Mouse (Mus musculus): ENCODE measurements around the gene Ophn1. TPM values are rescaled to one million over a fixed set of nuclear protein-coding genes. Genes with fewer than 3 reads are reported as not detected.

The Ophn1 gene
- polyA plus RNA-seq, 1 experiment from 2014 or later: 12.9 TPM

DNA sequence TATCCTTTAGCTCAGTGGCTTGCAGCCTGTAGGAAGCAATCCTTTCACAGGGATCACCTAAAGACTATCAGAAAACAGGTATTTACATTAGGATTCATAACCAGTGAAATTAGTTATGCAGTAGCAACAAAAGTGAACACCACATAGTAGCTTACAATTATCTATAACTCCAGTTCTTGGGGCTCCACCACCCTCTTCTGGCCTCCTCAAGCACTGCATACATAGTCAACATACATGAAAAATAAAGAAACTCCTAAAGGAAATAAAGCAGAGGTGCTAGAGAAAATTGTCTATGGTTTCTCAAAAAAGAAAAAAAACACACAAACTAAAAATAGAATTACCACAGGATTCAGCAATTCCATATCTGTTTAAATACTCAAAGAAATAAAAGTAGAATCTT lies 208.2 kb downstream of the Ophn1 start:
- no peaks in the 10 kb centered on the region for H3K4me1 ChIP-seq (ENCODE audit: control insufficient read depth in 2 of 2, insufficient read depth in 2 of 2, low read length in 2 of 2)
- no peak overlapping the region for H3K4me3 ChIP-seq (ENCODE audit: control insufficient read depth in 1 of 2, insufficient read depth in 1 of 2, low read depth in 1 of 2, low read length in 2 of 2)
- H3K9ac ChIP-seq (ENCODE audit: low read length): no peak overlapping the region
- no peaks in the 10 kb centered on the region for H3K27me3 ChIP-seq (ENCODE audit: control insufficient read depth, insufficient read depth, low read length)
- no peak for ATAC-seq (ENCODE audit: insufficient number of reproducible peaks, insufficient read depth, low FRiP score, low read depth)
- 0 out of 2 replicates have a peak, but pooled peaks cover under 1% of the 10 kb centered on the region for H3K9me3 ChIP-seq (ENCODE audit: control insufficient read depth, low read length)
- H3K4me2 ChIP-seq (ENCODE audit: low read length): no peak overlapping the region
- no peak overlapping the region for H3K27ac ChIP-seq (replicated peaks in 1 of 2; ENCODE audit: control insufficient read depth in 1 of 2, insufficient read depth in 1 of 2, low read depth in 2 of 2, low read length in 2 of 2)
- no peaks in the 10 kb centered on the region for H3K36me3 ChIP-seq (ENCODE audit: control insufficient read depth, insufficient read depth, low read length)

DNA sequence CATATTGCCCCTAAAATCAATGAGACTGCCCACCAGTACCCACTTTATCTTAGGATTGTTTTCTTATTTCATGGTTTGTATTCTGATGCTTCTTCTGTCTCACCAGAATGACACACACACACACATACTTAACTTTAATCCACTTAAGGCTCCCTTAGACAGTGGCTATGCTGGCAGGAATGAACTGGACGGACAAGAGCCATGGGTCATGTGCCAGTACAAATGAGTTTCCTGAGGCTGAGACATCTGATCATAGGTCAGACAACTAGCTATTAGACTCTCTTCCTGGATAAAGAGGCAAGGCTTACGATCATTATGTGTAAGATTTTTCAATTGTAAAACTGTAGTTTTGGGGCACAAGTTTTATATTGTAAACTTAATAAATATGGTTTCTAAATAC lies 209.5 kb downstream of the Ophn1 start:
- ATAC-seq (ENCODE audit: insufficient number of reproducible peaks, insufficient read depth, low FRiP score, low read depth): no peak
- Histone ChIP-seq H3K36me3 (ENCODE audit: control insufficient read depth, insufficient read depth, low read length) (no peaks in the 10 kb centered on the region), H3K9me3 (ENCODE audit: control insufficient read depth, low read length) (no peaks in the 10 kb centered on the region), H3K27me3 (ENCODE audit: control insufficient read depth, insufficient read depth, low read length) (no peaks in the 10 kb centered on the region), H3K4me2 (ENCODE audit: low read length) (no peak overlapping the region), H3K4me1 (ENCODE audit: control insufficient read depth in 2 of 2, insufficient read depth in 2 of 2, low read length in 2 of 2) (no peaks in the 10 kb centered on the region), H3K27ac (replicated peaks in 1 of 2; ENCODE audit: control insufficient read depth in 1 of 2, insufficient read depth in 1 of 2, low read depth in 2 of 2, low read length in 2 of 2) (no peak overlapping the region), H3K9ac (ENCODE audit: low read length) (no peak overlapping the region), H3K4me3 (ENCODE audit: control insufficient read depth in 1 of 2, insufficient read depth in 1 of 2, low read depth in 1 of 2, low read length in 2 of 2) (no peak overlapping the region)
- 60% methylated on average over 2 of the region's 2 CpGs for WGBS

DNA sequence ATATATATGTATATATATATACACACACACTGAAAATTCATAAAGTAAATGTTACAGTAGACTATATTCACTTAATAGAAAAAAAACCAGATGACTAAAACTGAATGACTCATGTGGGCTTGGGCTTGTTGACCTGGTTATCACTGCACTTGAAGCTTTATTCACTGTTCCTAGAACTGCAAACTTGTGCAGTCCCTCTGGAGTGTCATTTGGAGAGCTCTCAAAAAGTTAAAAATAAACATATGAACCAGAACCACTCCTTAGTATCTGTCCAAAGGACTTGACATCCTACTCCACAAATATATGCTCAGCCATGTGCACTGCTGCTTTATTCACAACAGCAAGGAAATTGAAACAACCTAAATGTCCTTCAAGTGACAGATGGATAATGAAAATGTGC lies 219.8 kb downstream of the Ophn1 start:
- Histone ChIP-seq H3K36me3 (ENCODE audit: control insufficient read depth, insufficient read depth, low read length) (no peaks in the 10 kb centered on the region), H3K9me3 (ENCODE audit: control insufficient read depth, low read length) (no peaks in the 10 kb centered on the region), H3K27me3 (ENCODE audit: control insufficient read depth, insufficient read depth, low read length) (no peaks in the 10 kb centered on the region), H3K27ac (replicated peaks in 1 of 2; ENCODE audit: control insufficient read depth in 1 of 2, insufficient read depth in 1 of 2, low read depth in 2 of 2, low read length in 2 of 2) (0 out of 4 replicates have a peak overlapping the region, but pooled peaks of 1 of the 2 experiments have one; percentile 47), H3K4me2 (ENCODE audit: low read length) (no peak overlapping the region), H3K4me1 (ENCODE audit: control insufficient read depth in 2 of 2, insufficient read depth in 2 of 2, low read length in 2 of 2) (no peaks in the 10 kb centered on the region), H3K9ac (ENCODE audit: low read length) (no peak overlapping the region), H3K4me3 (ENCODE audit: control insufficient read depth in 1 of 2, insufficient read depth in 1 of 2, low read depth in 1 of 2, low read length in 2 of 2) (no peak overlapping the region)
- no peak for ATAC-seq (ENCODE audit: insufficient number of reproducible peaks, insufficient read depth, low FRiP score, low read depth)

DNA sequence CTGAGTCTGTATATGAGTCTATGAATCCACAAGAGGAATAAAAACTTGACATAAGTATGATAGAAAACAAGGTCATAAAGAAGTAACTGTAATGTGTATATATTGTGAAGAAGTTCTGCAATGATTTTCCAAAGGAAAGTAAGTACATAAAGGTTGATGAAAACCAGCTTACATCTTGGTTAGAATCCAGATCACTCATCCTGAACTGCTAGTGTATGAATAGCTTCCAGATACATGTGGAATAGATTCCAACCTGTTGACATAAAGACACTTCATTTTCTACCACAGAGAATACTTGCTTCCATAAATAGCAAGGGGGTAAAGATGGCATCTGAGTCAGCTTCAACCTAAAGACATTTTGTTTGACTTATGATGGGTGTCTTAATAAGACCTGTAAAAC lies 239.4 kb downstream of the Ophn1 start:
- no peak overlapping the region for H3K27ac ChIP-seq (replicated peaks in 1 of 2; ENCODE audit: control insufficient read depth in 1 of 2, insufficient read depth in 1 of 2, low read depth in 2 of 2, low read length in 2 of 2)
- H3K9ac ChIP-seq (ENCODE audit: low read length): no peak overlapping the region
- no peak for ATAC-seq (ENCODE audit: insufficient number of reproducible peaks, insufficient read depth, low FRiP score, low read depth)
- H3K4me1 ChIP-seq (ENCODE audit: control insufficient read depth in 2 of 2, insufficient read depth in 2 of 2, low read length in 2 of 2): no peaks in the 10 kb centered on the region
- no peak overlapping the region for H3K4me3 ChIP-seq (ENCODE audit: control insufficient read depth in 1 of 2, insufficient read depth in 1 of 2, low read depth in 1 of 2, low read length in 2 of 2)
- H3K27me3 ChIP-seq (ENCODE audit: control insufficient read depth, insufficient read depth, low read length): no peaks in the 10 kb centered on the region
- H3K36me3 ChIP-seq (ENCODE audit: control insufficient read depth, insufficient read depth, low read length): no peaks in the 10 kb centered on the region
- no peak overlapping the region for H3K4me2 ChIP-seq (ENCODE audit: low read length)
- H3K9me3 ChIP-seq (ENCODE audit: control insufficient read depth, low read length): no peaks in the 10 kb centered on the region

- Histone ChIP-seq H3K27ac (replicated peaks in 1 of 2; ENCODE audit: control insufficient read depth in 1 of 2, insufficient read depth in 1 of 2, low read depth in 2 of 2, low read length in 2 of 2) (no peak overlapping the region), H3K4me2 (ENCODE audit: low read length) (no peak overlapping the region), H3K9ac (ENCODE audit: low read length) (no peak overlapping the region), H3K4me1 (ENCODE audit: control insufficient read depth in 2 of 2, insufficient read depth in 2 of 2, low read length in 2 of 2) (no peaks in the 10 kb centered on the region), H3K27me3 (ENCODE audit: control insufficient read depth, insufficient read depth, low read length) (no peaks in the 10 kb centered on the region), H3K36me3 (ENCODE audit: control insufficient read depth, insufficient read depth, low read length) (no peaks in the 10 kb centered on the region), H3K9me3 (ENCODE audit: control insufficient read depth, low read length) (no peaks in the 10 kb centered on the region), H3K4me3 (ENCODE audit: control insufficient read depth in 1 of 2, insufficient read depth in 1 of 2, low read depth in 1 of 2, low read length in 2 of 2) (no peak overlapping the region)
- no peak for ATAC-seq (ENCODE audit: insufficient number of reproducible peaks, insufficient read depth, low FRiP score, low read depth)
- 80% methylated on average over 3 of the region's 3 CpGs for WGBS
Observed at GRCm38 (mm10) chrX:98628666-98629404, 262.0 kb downstream of the Ophn1 start.

GRCm38 (mm10) chrX:98618865-98619264 lies 272.0 kb downstream of the Ophn1 start:
- no peaks in the 10 kb centered on the region for H3K27me3 ChIP-seq (ENCODE audit: control insufficient read depth, insufficient read depth, low read length)
- H3K9me3 ChIP-seq (ENCODE audit: control insufficient read depth, low read length): no peaks in the 10 kb centered on the region
- ATAC-seq (ENCODE audit: insufficient number of reproducible peaks, insufficient read depth, low FRiP score, low read depth): no peak
- no peak overlapping the region for H3K27ac ChIP-seq (replicated peaks in 1 of 2; ENCODE audit: control insufficient read depth in 1 of 2, insufficient read depth in 1 of 2, low read depth in 2 of 2, low read length in 2 of 2)
- no peak overlapping the region for H3K9ac ChIP-seq (ENCODE audit: low read length)
- no peaks in the 10 kb centered on the region for H3K4me1 ChIP-seq (ENCODE audit: control insufficient read depth in 2 of 2, insufficient read depth in 2 of 2, low read length in 2 of 2)
- WGBS: 5% methylated on average over 2 of the region's 2 CpGs
- no peaks in the 10 kb centered on the region for H3K36me3 ChIP-seq (ENCODE audit: control insufficient read depth, insufficient read depth, low read length)
- H3K4me2 ChIP-seq (ENCODE audit: low read length): no peak overlapping the region
- no peak overlapping the region for H3K4me3 ChIP-seq (ENCODE audit: control insufficient read depth in 1 of 2, insufficient read depth in 1 of 2, low read depth in 1 of 2, low read length in 2 of 2)

GRCm38 (mm10) chrX:98617426-98617825 lies 273.4 kb downstream of the Ophn1 start:
- Histone ChIP-seq H3K9me3 (ENCODE audit: control insufficient read depth, low read length) (no peaks in the 10 kb centered on the region), H3K4me3 (ENCODE audit: control insufficient read depth in 1 of 2, insufficient read depth in 1 of 2, low read depth in 1 of 2, low read length in 2 of 2) (no peak overlapping the region), H3K27ac (replicated peaks in 1 of 2; ENCODE audit: control insufficient read depth in 1 of 2, insufficient read depth in 1 of 2, low read depth in 2 of 2, low read length in 2 of 2) (no peak overlapping the region), H3K4me1 (ENCODE audit: control insufficient read depth in 2 of 2, insufficient read depth in 2 of 2, low read length in 2 of 2) (no peaks in the 10 kb centered on the region), H3K27me3 (ENCODE audit: control insufficient read depth, insufficient read depth, low read length) (no peaks in the 10 kb centered on the region), H3K4me2 (ENCODE audit: low read length) (no peak overlapping the region), H3K36me3 (ENCODE audit: control insufficient read depth, insufficient read depth, low read length) (no peaks in the 10 kb centered on the region), H3K9ac (ENCODE audit: low read length) (no peak overlapping the region)
- WGBS: 64% methylated on average over 4 of the region's 4 CpGs
- ATAC-seq (ENCODE audit: insufficient number of reproducible peaks, insufficient read depth, low FRiP score, low read depth): no peak

DNA sequence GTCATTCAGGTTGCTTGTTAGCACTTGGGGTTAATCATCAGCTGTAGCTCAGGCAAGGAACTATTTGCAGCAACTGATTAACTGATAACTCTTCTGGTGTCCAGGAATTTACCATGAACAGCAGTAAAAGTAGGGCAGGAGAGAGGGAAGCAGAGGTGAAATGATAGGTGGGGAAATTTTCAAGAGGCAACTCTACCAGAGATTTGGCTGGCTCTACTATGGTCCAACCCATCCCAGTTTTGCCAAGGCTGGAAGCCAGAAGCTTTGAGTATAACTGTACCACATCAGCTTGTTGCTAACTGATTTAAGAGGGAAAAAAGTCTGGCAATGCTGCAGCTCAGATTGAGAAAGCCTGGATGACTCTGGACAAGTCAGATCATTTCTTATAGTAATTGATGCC lies 316.6 kb downstream of the Ophn1 start:
- H3K9ac ChIP-seq (ENCODE audit: low read length): no peak overlapping the region
- H3K27ac ChIP-seq (replicated peaks in 1 of 2; ENCODE audit: control insufficient read depth in 1 of 2, insufficient read depth in 1 of 2, low read depth in 2 of 2, low read length in 2 of 2): no peak overlapping the region
- no peak for ATAC-seq (ENCODE audit: insufficient number of reproducible peaks, insufficient read depth, low FRiP score, low read depth)

More for the DNA sequence above, 316.6 kb downstream of the Ophn1 start:
- H3K9me3 ChIP-seq (ENCODE audit: control insufficient read depth, low read length): no peaks in the 10 kb centered on the region
- H3K36me3 ChIP-seq (ENCODE audit: control insufficient read depth, insufficient read depth, low read length): no peaks in the 10 kb centered on the region
- H3K27me3 ChIP-seq (ENCODE audit: control insufficient read depth, insufficient read depth, low read length): no peaks in the 10 kb centered on the region
- no peaks in the 10 kb centered on the region for H3K4me1 ChIP-seq (ENCODE audit: control insufficient read depth in 2 of 2, insufficient read depth in 2 of 2, low read length in 2 of 2)
- no peak overlapping the region for H3K4me3 ChIP-seq (ENCODE audit: control insufficient read depth in 1 of 2, insufficient read depth in 1 of 2, low read depth in 1 of 2, low read length in 2 of 2)
- no peak overlapping the region for H3K4me2 ChIP-seq (ENCODE audit: low read length)

All from heart, embryonic 14.5 days (tissue).